Mouse (Mus musculus): ENCODE results near the gene Clmp. TPM values are rescaled to one million over a fixed set of nuclear protein-coding genes. Genes with fewer than 3 reads are reported as not detected.

Clmp gene
- polyA plus RNA-seq, 1 experiment from 2014 or later = 7.7 TPM

DNA sequence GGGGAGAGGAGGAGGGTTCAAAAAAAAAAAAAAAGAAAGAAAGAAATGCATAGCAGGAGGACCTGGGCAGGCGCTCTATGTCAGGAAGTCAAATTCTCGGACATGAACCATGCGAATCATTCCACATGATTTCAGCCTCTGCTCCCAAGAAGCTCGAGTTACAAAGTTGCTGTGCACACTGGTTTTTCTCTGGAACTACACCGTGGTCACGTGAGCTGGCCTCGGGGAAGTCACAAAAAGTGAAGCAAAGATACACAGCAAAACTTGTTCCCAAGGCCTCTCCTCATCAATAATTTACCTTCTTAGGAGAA is 32.1 kb downstream of the Clmp start:
- 36% methylated on average over 7 of the region's 7 CpGs for WGBS

DNA sequence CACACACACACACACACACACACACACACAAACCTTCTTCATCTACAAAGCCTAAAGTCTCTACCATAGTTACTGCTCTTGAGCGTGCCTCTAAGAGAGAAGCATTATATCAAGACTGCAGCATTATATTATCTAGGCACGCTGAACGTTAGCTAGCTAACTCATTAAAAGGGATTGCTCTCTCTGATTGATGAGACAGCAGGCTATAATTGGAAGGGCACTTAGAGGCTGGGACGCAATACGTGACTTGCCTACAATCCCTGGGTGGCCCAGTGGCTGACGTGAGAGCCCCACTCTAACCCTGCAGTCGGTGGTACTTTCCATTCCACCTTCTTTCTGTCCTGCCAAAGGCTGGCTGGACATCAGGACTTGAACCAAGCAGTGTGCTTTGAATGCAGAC is 35.1 kb downstream of the Clmp start:
- no peak overlapping the region for H3K4me3 ChIP-seq (ENCODE audit: low read depth, low read length)
- no peak overlapping the region for H3K27ac ChIP-seq (ENCODE audit: low read depth, low read length)
- H3K9me3 ChIP-seq (ENCODE audit: control insufficient read depth, low read length) = no peaks in the 10 kb centered on the region
- H3K9ac ChIP-seq (ENCODE audit: low read depth, low read length) = no peak overlapping the region
- WGBS = 53% methylated on average over 7 of the region's 7 CpGs
- H3K27me3 ChIP-seq (replicated peaks; ENCODE audit: control insufficient read depth, insufficient read depth, low read length) = no peaks in the 10 kb centered on the region
- ATAC-seq (replicated peaks; ENCODE audit: low FRiP score) = no peak
- peaks cover 3% of the 10 kb centered on the region for H3K4me1 ChIP-seq (replicated peaks; ENCODE audit: control insufficient read depth, insufficient read depth, low read length)
- H3K36me3 ChIP-seq (ENCODE audit: control insufficient read depth, insufficient read depth, low read length) = no peaks in the 10 kb centered on the region
- no peak for DNase-seq (ENCODE audit: low spot score)
- H3K4me2 ChIP-seq = no peak overlapping the region

More for the DNA sequence above, 32.1 kb downstream of the Clmp start:
- Histone ChIP-seq H3K4me3 (ENCODE audit: low read depth, low read length) (no peak overlapping the region), H3K27me3 (replicated peaks; ENCODE audit: control insufficient read depth, insufficient read depth, low read length) (no peaks in the 10 kb centered on the region), H3K4me2 (no peak overlapping the region), H3K9me3 (ENCODE audit: control insufficient read depth, low read length) (no peaks in the 10 kb centered on the region), H3K4me1 (replicated peaks; ENCODE audit: control insufficient read depth, insufficient read depth, low read length) (peaks cover 3% of the 10 kb centered on the region), H3K9ac (ENCODE audit: low read depth, low read length) (no peak overlapping the region), H3K27ac (ENCODE audit: low read depth, low read length) (no peak overlapping the region), H3K36me3 (ENCODE audit: control insufficient read depth, insufficient read depth, low read length) (no peaks in the 10 kb centered on the region)
- DNase-seq (ENCODE audit: low spot score) = no peak
- ATAC-seq (replicated peaks; ENCODE audit: low FRiP score) = no peak

DNA sequence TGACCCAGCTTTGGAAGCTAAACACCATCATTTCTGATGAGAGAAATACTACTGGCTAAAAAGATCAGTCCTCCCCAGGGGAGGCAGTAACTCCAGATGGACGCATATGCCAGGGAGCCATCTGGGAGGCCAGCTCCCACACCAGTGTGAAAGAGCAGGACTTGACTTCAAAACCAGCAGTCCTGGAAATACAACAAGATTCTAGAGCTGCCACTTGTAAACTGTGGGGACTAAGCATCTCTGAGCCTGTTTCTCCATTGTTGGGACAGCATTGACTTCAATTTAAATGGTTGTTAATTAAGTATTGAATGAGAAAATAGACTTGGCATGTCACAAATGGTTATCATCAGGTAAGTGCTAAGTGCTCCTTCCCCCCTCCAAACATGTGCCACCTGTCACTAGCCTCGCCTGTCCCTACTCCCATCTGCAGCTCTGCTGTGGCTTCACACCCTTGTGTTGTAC is 37.6 kb downstream of the Clmp start:
- DNase-seq (ENCODE audit: low spot score) = no peak
- H3K9me3 ChIP-seq (ENCODE audit: control insufficient read depth, low read length) = no peaks in the 10 kb centered on the region
- no peaks in the 10 kb centered on the region for H3K27me3 ChIP-seq (replicated peaks; ENCODE audit: control insufficient read depth, insufficient read depth, low read length)
- ATAC-seq (replicated peaks; ENCODE audit: low FRiP score) = no peak
- WGBS = 63% methylated on average over 2 of the region's 2 CpGs
- H3K36me3 ChIP-seq (ENCODE audit: control insufficient read depth, insufficient read depth, low read length) = no peaks in the 10 kb centered on the region
- H3K4me1 ChIP-seq (replicated peaks; ENCODE audit: control insufficient read depth, insufficient read depth, low read length) = no peaks in the 10 kb centered on the region
- no peak overlapping the region for H3K9ac ChIP-seq (ENCODE audit: low read depth, low read length)
- H3K4me2 ChIP-seq = no peak overlapping the region
- H3K4me3 ChIP-seq (ENCODE audit: low read depth, low read length) = no peak overlapping the region
- H3K27ac ChIP-seq (ENCODE audit: low read depth, low read length) = no peak overlapping the region

GRCm38 (mm10) chr9:40724978-40725377 is 39.2 kb downstream of the Clmp start:
- no peak overlapping the region for H3K9ac ChIP-seq (ENCODE audit: low read depth, low read length)
- H3K4me1 ChIP-seq (replicated peaks; ENCODE audit: control insufficient read depth, insufficient read depth, low read length) = no peaks in the 10 kb centered on the region
- H3K27ac ChIP-seq (ENCODE audit: low read depth, low read length) = no peak overlapping the region
- WGBS = 68% methylated on average over 5 of the region's 5 CpGs
- no peaks in the 10 kb centered on the region for H3K27me3 ChIP-seq (replicated peaks; ENCODE audit: control insufficient read depth, insufficient read depth, low read length)
- H3K9me3 ChIP-seq (ENCODE audit: control insufficient read depth, low read length) = no peaks in the 10 kb centered on the region
- no peaks in the 10 kb centered on the region for H3K36me3 ChIP-seq (ENCODE audit: control insufficient read depth, insufficient read depth, low read length)
- no peak overlapping the region for H3K4me2 ChIP-seq
- H3K4me3 ChIP-seq (ENCODE audit: low read depth, low read length) = no peak overlapping the region
- DNase-seq (ENCODE audit: low spot score) (no peak), ATAC-seq (replicated peaks; ENCODE audit: low FRiP score) (no peak)

- Histone ChIP-seq H3K27ac (ENCODE audit: low read depth, low read length) (no peak overlapping the region), H3K4me3 (ENCODE audit: low read depth, low read length) (no peak overlapping the region), H3K36me3 (ENCODE audit: control insufficient read depth, insufficient read depth, low read length) (no peaks in the 10 kb centered on the region), H3K4me1 (replicated peaks; ENCODE audit: control insufficient read depth, insufficient read depth, low read length) (no peaks in the 10 kb centered on the region), H3K9ac (ENCODE audit: low read depth, low read length) (no peak overlapping the region), H3K27me3 (replicated peaks; ENCODE audit: control insufficient read depth, insufficient read depth, low read length) (no peaks in the 10 kb centered on the region), H3K9me3 (ENCODE audit: control insufficient read depth, low read length) (no peaks in the 10 kb centered on the region), H3K4me2 (no peak overlapping the region)
- DNase-seq (ENCODE audit: low spot score) (no peak), ATAC-seq (replicated peaks; ENCODE audit: low FRiP score) (no peak)
- 84% methylated on average over 4 of the region's 4 CpGs for WGBS
These were observed 41.5 kb downstream of the Clmp start for GRCm38 (mm10) chr9:40727140-40727823.

DNA sequence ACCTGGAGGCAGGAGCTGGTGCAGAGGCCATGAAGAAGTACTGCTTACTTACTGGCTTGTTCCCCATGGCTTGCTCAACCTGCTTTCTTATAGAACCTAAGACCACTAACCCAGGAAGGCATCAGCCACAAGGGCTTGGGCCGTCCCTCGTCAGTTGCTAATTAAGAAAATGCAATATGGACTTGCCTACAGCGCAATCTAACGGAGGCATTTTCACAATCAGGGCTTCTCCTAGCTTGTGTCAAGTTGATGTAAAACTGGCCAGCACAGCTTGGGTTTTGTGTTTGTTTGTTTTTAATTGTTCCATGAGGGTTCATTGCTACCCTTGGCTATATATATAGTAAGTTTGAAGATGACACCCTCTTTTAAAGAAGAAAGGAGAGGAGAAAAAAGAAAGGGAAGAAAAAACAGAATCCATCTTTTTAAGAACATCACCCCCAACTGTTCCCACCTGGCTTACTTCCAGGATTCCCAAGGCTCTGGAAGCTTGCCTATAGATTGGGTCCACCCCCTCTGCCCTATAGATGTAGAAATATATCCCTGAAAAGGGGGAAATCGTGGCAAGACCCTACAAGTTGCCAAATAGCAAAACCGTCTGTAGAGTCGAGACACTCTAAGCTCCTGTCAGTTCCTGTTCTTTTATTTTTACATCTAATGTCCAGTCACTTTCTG is 42.2 kb downstream of the Clmp start:
- no peaks in the 10 kb centered on the region for H3K36me3 ChIP-seq (ENCODE audit: control insufficient read depth, insufficient read depth, low read length)
- no peaks in the 10 kb centered on the region for H3K27me3 ChIP-seq (replicated peaks; ENCODE audit: control insufficient read depth, insufficient read depth, low read length)
- no peak overlapping the region for H3K4me3 ChIP-seq (ENCODE audit: low read depth, low read length)
- no peak overlapping the region for H3K27ac ChIP-seq (ENCODE audit: low read depth, low read length)
- ATAC-seq (replicated peaks; ENCODE audit: low FRiP score) = no peak
- DNase-seq (ENCODE audit: low spot score) = no peak
- no peak overlapping the region for H3K4me2 ChIP-seq
- H3K9ac ChIP-seq (ENCODE audit: low read depth, low read length) = no peak overlapping the region
- no peaks in the 10 kb centered on the region for H3K9me3 ChIP-seq (ENCODE audit: control insufficient read depth, low read length)
- WGBS = 69% methylated on average over 7 of the region's 7 CpGs
- no peaks in the 10 kb centered on the region for H3K4me1 ChIP-seq (replicated peaks; ENCODE audit: control insufficient read depth, insufficient read depth, low read length)

DNA sequence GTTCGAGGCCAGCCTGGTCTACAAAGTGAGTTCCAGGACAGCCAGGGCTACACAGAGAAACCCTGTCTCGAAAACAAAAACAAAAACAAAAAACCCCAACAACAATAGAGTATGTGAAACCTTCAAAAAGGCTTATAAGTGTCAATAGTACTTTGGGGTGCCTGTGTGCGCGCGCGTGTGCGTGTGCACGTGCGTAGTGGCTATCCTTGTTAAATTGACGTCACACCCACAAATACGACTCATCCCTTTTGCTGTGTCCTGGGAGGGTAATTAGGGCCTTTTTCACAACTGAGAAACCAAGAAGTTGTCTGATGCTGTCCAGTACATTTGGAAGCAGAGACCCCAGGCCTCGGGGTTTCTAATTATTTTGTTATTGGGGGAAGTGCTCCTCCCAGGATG is 44.5 kb downstream of the Clmp start:
- Histone ChIP-seq H3K9ac (ENCODE audit: low read depth, low read length) (no peak overlapping the region), H3K4me2 (peak overlapping the region; percentile 68), H3K4me3 (ENCODE audit: low read depth, low read length) (peak overlapping the region; percentile 41), H3K27ac (ENCODE audit: low read depth, low read length) (peak overlapping the region; percentile 38; the same call in 1 of the 2 replicates), H3K27me3 (replicated peaks; ENCODE audit: control insufficient read depth, insufficient read depth, low read length) (no peaks in the 10 kb centered on the region), H3K36me3 (ENCODE audit: control insufficient read depth, insufficient read depth, low read length) (no peaks in the 10 kb centered on the region), H3K9me3 (ENCODE audit: control insufficient read depth, low read length) (no peaks in the 10 kb centered on the region), H3K4me1 (replicated peaks; ENCODE audit: control insufficient read depth, insufficient read depth, low read length) (no peaks in the 10 kb centered on the region)
- no peak for DNase-seq (ENCODE audit: low spot score)
- ATAC-seq (replicated peaks; ENCODE audit: low FRiP score) = no peak
- WGBS = 66% methylated on average over 12 of the region's 12 CpGs

DNA sequence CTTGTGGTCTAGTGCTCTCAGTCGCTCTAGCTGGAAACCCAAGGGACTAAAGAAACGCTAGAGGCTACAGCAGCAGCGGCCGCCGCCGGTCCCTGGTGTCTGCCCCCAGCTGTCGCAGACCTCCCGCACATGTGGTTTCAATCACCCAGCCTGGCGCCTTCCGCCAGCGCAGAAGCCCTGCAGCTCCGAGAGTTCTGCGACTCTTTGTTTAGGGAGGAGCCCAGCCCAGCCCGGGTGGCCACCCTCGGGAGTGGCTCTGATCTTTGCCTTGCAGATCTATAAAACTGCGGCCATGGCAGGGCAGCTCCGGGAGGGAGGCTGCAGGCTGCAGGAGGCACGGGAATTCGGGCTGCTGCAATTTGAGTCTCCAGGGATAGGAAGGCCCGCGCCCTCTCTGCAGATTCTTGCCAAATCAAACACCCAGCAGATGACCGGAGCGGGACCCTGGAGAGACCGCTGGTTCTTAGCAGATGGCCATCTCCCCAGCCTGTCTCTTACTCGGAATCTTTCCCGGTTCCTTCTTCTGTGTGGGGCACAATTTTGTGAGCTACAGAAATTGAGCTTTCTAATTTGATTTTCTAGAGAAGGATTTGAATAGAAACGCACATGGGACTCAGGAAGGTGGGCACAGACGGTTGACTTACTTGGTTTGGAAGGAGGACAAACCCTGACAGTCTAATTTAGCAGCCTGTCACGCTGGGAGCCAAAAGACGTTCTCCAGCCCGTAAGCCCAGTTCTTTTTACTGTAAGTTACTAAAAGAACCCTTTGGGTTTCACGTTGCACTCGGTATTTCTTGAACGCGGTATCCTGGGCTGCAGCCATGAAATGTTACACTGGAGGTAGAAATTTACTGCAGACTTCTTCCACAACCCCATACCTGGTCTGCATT is 45.2 kb downstream of the Clmp start:
- H3K27ac ChIP-seq (ENCODE audit: low read depth, low read length) = peak overlapping the region; percentile 38

More for the DNA sequence above, 45.2 kb downstream of the Clmp start:
- no peaks in the 10 kb centered on the region for H3K4me1 ChIP-seq (replicated peaks; ENCODE audit: control insufficient read depth, insufficient read depth, low read length)
- H3K4me2 ChIP-seq = peak overlapping the region; percentile 68
- peak overlapping the region; percentile 46; the same call in 1 of the 2 replicates for H3K9ac ChIP-seq (ENCODE audit: low read depth, low read length)
- H3K9me3 ChIP-seq (ENCODE audit: control insufficient read depth, low read length) = no peaks in the 10 kb centered on the region
- H3K27me3 ChIP-seq (replicated peaks; ENCODE audit: control insufficient read depth, insufficient read depth, low read length) = no peaks in the 10 kb centered on the region
- ATAC-seq (replicated peaks; ENCODE audit: low FRiP score) (peak; percentile 56; the same call in 1 of the 2 replicates), DNase-seq (ENCODE audit: low spot score) (peak; percentile 68)
- no peaks in the 10 kb centered on the region for H3K36me3 ChIP-seq (ENCODE audit: control insufficient read depth, insufficient read depth, low read length)
- H3K4me3 ChIP-seq (ENCODE audit: low read depth, low read length) = peak overlapping the region; percentile 41
- 1% methylated on average over 35 of the region's 35 CpGs for WGBS
